Mouse (Mus musculus): ENCODE results near the gene Mep1a. TPM values are rescaled to one million over a fixed set of nuclear protein-coding genes. Genes with fewer than 3 reads are reported as not detected.

Mep1a gene
- polyA plus RNA-seq, 2 experiments, result 0.02 to 0.04 TPM

- H3K9me3 ChIP-seq (ENCODE audit: control insufficient read depth, low read length), result no peaks in the 10 kb centered on the region
- no peak for ATAC-seq (ENCODE audit: insufficient read depth)
- 65% methylated on average over 4 of the region's 4 CpGs for WGBS (ENCODE audit: insufficient replicate concordance)
These were observed 8.2 kb upstream of the Mep1a start for GRCm38 (mm10) chr17:43510782-43511181.

GRCm38 (mm10) chr17:43504594-43504934, 2.0 kb upstream of the Mep1a start:
- 51% methylated on average over 6 of the region's 6 CpGs for WGBS (ENCODE audit: insufficient replicate concordance)
- no peaks in the 10 kb centered on the region for H3K27me3 ChIP-seq (ENCODE audit: control insufficient read depth, insufficient read depth, low read length)
- no peak overlapping the region for H3K4me3 ChIP-seq (ENCODE audit: insufficient read depth in 1 of 2, low read depth in 2 of 2, low read length in 2 of 2)
- H3K4me1 ChIP-seq (replicated peaks; ENCODE audit: control insufficient read depth in 2 of 2, insufficient read depth in 2 of 2, low read length in 1 of 2), result no peaks in the 10 kb centered on the region
- H3K4me2 ChIP-seq (ENCODE audit: low read depth), result no peak overlapping the region
- H3K27ac ChIP-seq, result no peak overlapping the region
- ATAC-seq (ENCODE audit: insufficient read depth) (no peak), DNase-seq (ENCODE audit: low read depth in 3 of 3, low spot score in 3 of 3) (no peak)
- H3K9me3 ChIP-seq (ENCODE audit: control insufficient read depth, low read length), result no peaks in the 10 kb centered on the region
- no peaks in the 10 kb centered on the region for H3K36me3 ChIP-seq (replicated peaks; ENCODE audit: control insufficient read depth, insufficient read depth, low read depth)
- TF ChIP-seq CTCF (IDR thresholded peaks at IDR 0.05; ENCODE audit: low read depth), result no peak
- H3K9ac ChIP-seq (replicated peaks), result no peak overlapping the region

More at GRCm38 (mm10) chr17:43510782-43511181, 8.2 kb upstream of the Mep1a start:
- no peak overlapping the region for H3K27ac ChIP-seq
- no peaks in the 10 kb centered on the region for H3K4me1 ChIP-seq (replicated peaks; ENCODE audit: control insufficient read depth in 2 of 2, insufficient read depth in 2 of 2, low read length in 1 of 2)
- no peak overlapping the region for H3K4me3 ChIP-seq (ENCODE audit: insufficient read depth in 1 of 2, low read depth in 2 of 2, low read length in 2 of 2)
- TF ChIP-seq EP300 (IDR thresholded peaks at IDR 0.05; ENCODE audit: low read depth) (no peak), CTCF (IDR thresholded peaks at IDR 0.05; ENCODE audit: low read depth) (no peak)
- no peaks in the 10 kb centered on the region for H3K36me3 ChIP-seq (replicated peaks; ENCODE audit: control insufficient read depth, insufficient read depth, low read depth)
- H3K27me3 ChIP-seq (ENCODE audit: control insufficient read depth, insufficient read depth, low read length), result no peaks in the 10 kb centered on the region
- no peak overlapping the region for H3K9ac ChIP-seq (replicated peaks)
- no peak for DNase-seq (ENCODE audit: low read depth in 3 of 3, low spot score in 3 of 3)
- H3K4me2 ChIP-seq (ENCODE audit: low read depth), result no peak overlapping the region

DNA sequence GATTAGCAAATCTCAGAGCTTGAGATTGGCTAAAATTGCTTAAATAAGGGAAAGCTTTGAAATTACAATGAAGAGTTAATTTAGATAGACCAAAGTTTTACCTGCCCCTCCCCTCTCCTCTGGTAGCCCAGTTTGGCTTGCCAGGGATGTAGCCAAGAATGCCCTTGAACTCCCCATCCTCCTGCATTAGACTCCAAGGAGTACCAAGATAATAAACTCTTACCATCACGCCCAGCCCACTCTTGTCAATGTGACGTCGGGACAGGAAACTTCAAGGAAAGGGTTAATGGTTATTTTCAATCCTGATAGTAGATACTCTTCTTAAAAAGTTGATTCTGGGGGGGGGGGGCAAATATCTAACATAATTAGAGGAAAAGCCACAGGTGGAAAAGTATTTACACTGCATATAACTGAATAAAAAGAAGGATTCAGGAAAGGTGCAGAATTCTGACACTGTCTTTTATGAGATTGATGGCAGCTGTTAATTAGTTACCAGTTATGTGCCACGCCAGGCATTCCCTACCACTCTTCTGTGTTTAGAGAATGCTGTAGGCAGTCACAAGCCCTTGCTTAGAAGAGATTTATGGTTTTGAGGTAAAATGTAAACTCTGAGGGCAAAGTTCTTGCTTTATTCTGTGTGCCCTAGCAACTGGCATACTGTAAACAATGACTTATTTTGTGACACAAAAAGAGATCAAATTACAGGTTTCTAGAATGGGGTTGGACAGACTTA, 1.4 kb upstream of the Mep1a start:
- no peak overlapping the region for H3K4me2 ChIP-seq (ENCODE audit: low read depth)
- ATAC-seq (ENCODE audit: insufficient read depth) (no peak), DNase-seq (ENCODE audit: low read depth in 3 of 3, low spot score in 3 of 3) (no peak)
- no peak overlapping the region for H3K27ac ChIP-seq
- H3K4me3 ChIP-seq (ENCODE audit: insufficient read depth in 1 of 2, low read depth in 2 of 2, low read length in 2 of 2), result no peak overlapping the region
- H3K9me3 ChIP-seq (ENCODE audit: control insufficient read depth, low read length), result no peaks in the 10 kb centered on the region
- TF ChIP-seq EP300 (IDR thresholded peaks at IDR 0.05; ENCODE audit: low read depth) (no peak), CTCF (IDR thresholded peaks at IDR 0.05; ENCODE audit: low read depth) (no peak)
- H3K36me3 ChIP-seq (replicated peaks; ENCODE audit: control insufficient read depth, insufficient read depth, low read depth), result no peaks in the 10 kb centered on the region
- no peaks in the 10 kb centered on the region for H3K4me1 ChIP-seq (replicated peaks; ENCODE audit: control insufficient read depth in 2 of 2, insufficient read depth in 2 of 2, low read length in 1 of 2)
- H3K9ac ChIP-seq (replicated peaks), result no peak overlapping the region
- 45% methylated on average over 4 of the region's 4 CpGs for WGBS (ENCODE audit: insufficient replicate concordance)
- H3K27me3 ChIP-seq (ENCODE audit: control insufficient read depth, insufficient read depth, low read length), result no peaks in the 10 kb centered on the region

- H3K27ac ChIP-seq, result no peak overlapping the region
- H3K27me3 ChIP-seq (ENCODE audit: control insufficient read depth, insufficient read depth, low read length), result no peaks in the 10 kb centered on the region
- no peak for ATAC-seq (ENCODE audit: insufficient read depth)
- H3K9me3 ChIP-seq (ENCODE audit: control insufficient read depth, low read length), result no peaks in the 10 kb centered on the region
- TF ChIP-seq EP300 (IDR thresholded peaks at IDR 0.05; ENCODE audit: low read depth) (no peak), CTCF (IDR thresholded peaks at IDR 0.05; ENCODE audit: low read depth) (no peak)
- WGBS (ENCODE audit: insufficient replicate concordance), result 72% methylated on average over 5 of the region's 5 CpGs
- H3K9ac ChIP-seq (replicated peaks), result no peak overlapping the region
- H3K4me1 ChIP-seq (replicated peaks; ENCODE audit: control insufficient read depth in 2 of 2, insufficient read depth in 2 of 2, low read length in 1 of 2), result no peaks in the 10 kb centered on the region
- H3K4me3 ChIP-seq (ENCODE audit: insufficient read depth in 1 of 2, low read depth in 2 of 2, low read length in 2 of 2), result no peak overlapping the region
- DNase-seq (ENCODE audit: low read depth in 3 of 3, low spot score in 3 of 3), result no peak
- H3K36me3 ChIP-seq (replicated peaks; ENCODE audit: control insufficient read depth, insufficient read depth, low read depth), result no peaks in the 10 kb centered on the region
- H3K4me2 ChIP-seq (ENCODE audit: low read depth), result no peak overlapping the region
These were observed 981 bp downstream of the Mep1a start for GRCm38 (mm10) chr17:43501631-43502030.

GRCm38 (mm10) chr17:43501223-43501622, 1.4 kb downstream of the Mep1a start:
- no peak overlapping the region for H3K9ac ChIP-seq (replicated peaks)
- DNase-seq (ENCODE audit: low read depth in 3 of 3, low spot score in 3 of 3) (no peak), ATAC-seq (ENCODE audit: insufficient read depth) (no peak)
- H3K36me3 ChIP-seq (replicated peaks; ENCODE audit: control insufficient read depth, insufficient read depth, low read depth), result no peaks in the 10 kb centered on the region
- H3K27me3 ChIP-seq (ENCODE audit: control insufficient read depth, insufficient read depth, low read length), result no peaks in the 10 kb centered on the region
- H3K9me3 ChIP-seq (ENCODE audit: control insufficient read depth, low read length), result no peaks in the 10 kb centered on the region
- TF ChIP-seq CTCF (IDR thresholded peaks at IDR 0.05; ENCODE audit: low read depth) (no peak), EP300 (IDR thresholded peaks at IDR 0.05; ENCODE audit: low read depth) (no peak)
- H3K27ac ChIP-seq, result no peak overlapping the region
- WGBS (ENCODE audit: insufficient replicate concordance), result 17% methylated on average over 3 of the region's 3 CpGs
- H3K4me1 ChIP-seq (replicated peaks; ENCODE audit: control insufficient read depth in 2 of 2, insufficient read depth in 2 of 2, low read length in 1 of 2), result no peaks in the 10 kb centered on the region
- H3K4me3 ChIP-seq (ENCODE audit: insufficient read depth in 1 of 2, low read depth in 2 of 2, low read length in 2 of 2), result no peak overlapping the region
- H3K4me2 ChIP-seq (ENCODE audit: low read depth), result no peak overlapping the region

Data from liver, embryonic 14.5 days (tissue).